In genomic region chr7:119022238-119023156, GRCm38 (mm10) we compare ENCODE assay signal across 10 mouse cellular contexts. TPM values are rescaled to one million over a fixed set of nuclear protein-coding genes. Genes with fewer than 3 reads are reported as not detected.
DNase-seq lines count a peak whose midpoint lies in the region; ATAC-seq lines count a peak whose summit lies in the region.
"Had no signal": no experiment of that assay in that cellular context is flagged by ENCODE, and none has a peak within 500 bp of the region (broad histone marks: within the 10 kb centered on the region; RNA-seq: fewer than 3 reads in every experiment).

No protein-coding gene starts in this region.

- H3K36me3 ChIP-seq in embryonic facial prominence, embryonic 12.5 days, result no peaks in the 10 kb centered on the region
- no peaks in the 10 kb centered on the region for H3K36me3 ChIP-seq in neural tube, embryonic 13.5 days
- H3K36me3 ChIP-seq: embryonic facial prominence, embryonic 13.5 days; liver, embryonic 15.5 days had no signal

- no peak overlapping the region for H3K4me2 ChIP-seq in embryonic facial prominence, embryonic 12.5 days (replicated peaks)
- no peak overlapping the region for H3K4me2 ChIP-seq in neural tube, embryonic 13.5 days
- H3K4me2 ChIP-seq: liver, embryonic 15.5 days had no signal

- no peaks in the 10 kb centered on the region for H3K9me3 ChIP-seq in embryonic facial prominence, embryonic 12.5 days
- H3K9me3 ChIP-seq in neural tube, embryonic 13.5 days, result no peaks in the 10 kb centered on the region
- H3K9me3 ChIP-seq: embryonic facial prominence, embryonic 13.5 days; liver, embryonic 15.5 days had no signal

- WGBS in embryonic facial prominence, embryonic 12.5 days, result 80% methylated on average over 19 of the region's 19 CpGs
- 79% methylated on average over 19 of the region's 19 CpGs for WGBS in neural tube, embryonic 13.5 days

- no peak overlapping the region for H3K4me3 ChIP-seq in embryonic facial prominence, embryonic 12.5 days
- H3K4me3 ChIP-seq in neural tube, embryonic 13.5 days, result no peak overlapping the region
- H3K4me3 ChIP-seq: embryonic facial prominence, embryonic 13.5 days; liver, embryonic 15.5 days had no signal

- H3K9ac ChIP-seq in embryonic facial prominence, embryonic 12.5 days, result no peak overlapping the region
- no peak overlapping the region for H3K9ac ChIP-seq in neural tube, embryonic 13.5 days
- H3K9ac ChIP-seq: embryonic facial prominence, embryonic 13.5 days; liver, embryonic 15.5 days had no signal

- intact Hi-C loops in gastrocnemius, postnatal 14 days (cut with DNase I; ENCODE audit: low total_unique reads), result no loop called here

- ATAC-seq in embryonic facial prominence, embryonic 12.5 days (ENCODE audit: insufficient number of reproducible peaks, insufficient read depth, low FRiP score, low TSS enrichment), result 0 out of 2 replicates have a peak, but pooled peaks have one; percentile 48
- ATAC-seq in neural tube, embryonic 13.5 days (ENCODE audit: low read depth), result peak; percentile 40

- H3K27ac ChIP-seq in embryonic facial prominence, embryonic 12.5 days, result no peak overlapping the region
- H3K27ac ChIP-seq in neural tube, embryonic 13.5 days (replicated peaks), result no peak overlapping the region
- H3K27ac ChIP-seq: embryonic facial prominence, embryonic 13.5 days; liver, embryonic 15.5 days had no signal

- H3K4me1 ChIP-seq in embryonic facial prominence, embryonic 12.5 days, result no peaks in the 10 kb centered on the region
- no peaks in the 10 kb centered on the region for H3K4me1 ChIP-seq in neural tube, embryonic 13.5 days (replicated peaks)
- H3K4me1 ChIP-seq: embryonic facial prominence, embryonic 13.5 days; liver, embryonic 15.5 days had no signal

- H3K27me3 ChIP-seq in embryonic facial prominence, embryonic 12.5 days, result no peaks in the 10 kb centered on the region
- H3K27me3 ChIP-seq in neural tube, embryonic 13.5 days, result no peaks in the 10 kb centered on the region
- H3K27me3 ChIP-seq: embryonic facial prominence, embryonic 13.5 days; liver, embryonic 15.5 days had no signal

- DNase-seq in gastrocnemius, postnatal 14 days, result peak; percentile 24
- no peak for DNase-seq in gastrocnemius, adult 18-20 months (ENCODE audit: low spot score)
- peak; percentile 72 for DNase-seq in 416B (ENCODE audit: low read depth)
- DNase-seq in adrenal gland, postnatal 10 days, result peak; percentile 61
- peak; percentile 68 for DNase-seq in kidney, postnatal 10 days
- no peak for DNase-seq in T-cell, adult 2 months (ENCODE audit: low spot score)

RNA-seq across cellular contexts. Expression of gene Gprc5b, which starts 27.5 kb away (rescaled TPM):
- total RNA-seq in gastrocnemius, postnatal 14 days (2021), result 10 to 100 TPM; 22.5 to 23.2 TPM
- total RNA-seq in gastrocnemius, adult 18-20 months (2021), result 10 to 100 TPM; 12.4 to 21.7 TPM
- total RNA-seq in adrenal gland, postnatal 10 days (2021), result 10 to 100 TPM; 67.5 to 67.8 TPM
- polyA plus RNA-seq in embryonic facial prominence, embryonic 12.5 days (2016; fragmentation: Nextera tagmentation; extraction: Ambion mirVana), result 9.2 and 10.5 TPM in 2 replicates
- polyA plus RNA-seq in neural tube, embryonic 13.5 days (2015; fragmentation: Nextera tagmentation; extraction: Ambion mirVana), result 6.9 and 7.0 TPM in 2 replicates

Comparison
In these comparisons a context has a peak if more than half of its experiments do, and no peak if none do; other contexts are left out.
1. DNase-seq: peak in gastrocnemius, postnatal 14 days (single experiment), 416B (single experiment), adrenal gland, postnatal 10 days (single experiment) and kidney, postnatal 10 days (single experiment); none in gastrocnemius, adult 18-20 months (single experiment) and T-cell, adult 2 months (single experiment).